Mouse (Mus musculus) cortical plate, adult 2 months (tissue): ENCODE data around the gene Ubqln4.

ENCODE experiments used
- CTCF ChIP-seq: fragments of 200-500 bp; IDR thresholded peaks from 2 replicates; pipeline ENCODE4 v1.5.1; 2011; ENCODE audit warnings: mild to moderate bottlenecking, control low read depth, low read length; ENCODE audit not compliant: insufficient read depth; ENCODE audit errors: extremely low read depth
- POLR2A ChIP-seq: fragments of 200-500 bp; IDR thresholded peaks from 2 replicates; pipeline ENCODE4 v1.6.1; 2011; ENCODE audit warnings: mild to moderate bottlenecking, low read length, control low read depth; ENCODE audit not compliant: insufficient read depth; ENCODE audit errors: extremely low read depth

GRCm38 (mm10) chr3:88535005-88535404 lies 18.6 kb upstream of the Ubqln4 start:
- no peak for TF ChIP-seq CTCF
- no peak for TF ChIP-seq POLR2A
